In genomic region chr5:107726281-107727006, GRCm38 (mm10) we compare ENCODE assay signal across 8 mouse cellular contexts. TPM values are rescaled to one million over a fixed set of nuclear protein-coding genes. Genes with fewer than 3 reads are reported as not detected.
A peak's percentile ranks its signal among the peaks of the same experiment; 100 is the strongest.
DNase-seq lines count a peak whose midpoint lies in the region; ATAC-seq lines count a peak whose summit lies in the region.

No protein-coding gene starts in this region.

- under 1% methylated on average over 57 of the region's 57 CpGs for WGBS in kidney, embryonic 14.5 days
- WGBS in heart, embryonic 11.5 days (ENCODE audit: insufficient replicate concordance): under 1% methylated on average over 57 of the region's 57 CpGs
- WGBS in neural tube, embryonic 11.5 days: under 1% methylated on average over 57 of the region's 57 CpGs

- peak overlapping the region; percentile 28 for H3K4me3 ChIP-seq in kidney, embryonic 14.5 days (ENCODE audit: low read length)
- peak overlapping the region; percentile 45 for H3K4me3 ChIP-seq in heart, embryonic 11.5 days (ENCODE audit: low read depth, low read length)
- H3K4me3 ChIP-seq in neural tube, embryonic 11.5 days (ENCODE audit: low read depth, low read length): 0 out of 2 replicates have a peak overlapping the region, but pooled peaks have one; percentile 4

- no peaks in the 10 kb centered on the region for H3K9me3 ChIP-seq in kidney, embryonic 14.5 days (ENCODE audit: control insufficient read depth, low read length)
- H3K9me3 ChIP-seq in heart, embryonic 11.5 days (replicated peaks; ENCODE audit: control insufficient read depth, low read length): no peaks in the 10 kb centered on the region
- no peaks in the 10 kb centered on the region for H3K9me3 ChIP-seq in neural tube, embryonic 11.5 days (ENCODE audit: control insufficient read depth, low read length)

- ATAC-seq in kidney, embryonic 14.5 days (ENCODE audit: low FRiP score, low TSS enrichment): no peak
- no peak for ATAC-seq in heart, embryonic 11.5 days (replicated peaks; ENCODE audit: insufficient number of reproducible peaks, low FRiP score, low TSS enrichment)
- ATAC-seq in neural tube, embryonic 11.5 days (ENCODE audit: insufficient read depth, low FRiP score, low TSS enrichment): no peak

- no peaks in the 10 kb centered on the region for H3K36me3 ChIP-seq in kidney, embryonic 14.5 days (ENCODE audit: control insufficient read depth, insufficient read depth, low read length)
- no peaks in the 10 kb centered on the region for H3K36me3 ChIP-seq in heart, embryonic 11.5 days (ENCODE audit: control insufficient read depth, insufficient read depth, low read length)
- H3K36me3 ChIP-seq in neural tube, embryonic 11.5 days (ENCODE audit: control insufficient read depth, insufficient read depth, low read length): no peaks in the 10 kb centered on the region

- peaks cover 26% of the 10 kb centered on the region for H3K4me1 ChIP-seq in kidney, embryonic 14.5 days (ENCODE audit: control insufficient read depth, insufficient read depth, low read length)
- peaks cover 31% of the 10 kb centered on the region for H3K4me1 ChIP-seq in heart, embryonic 11.5 days (ENCODE audit: control insufficient read depth, insufficient read depth, low read length)
- peaks cover 20% of the 10 kb centered on the region for H3K4me1 ChIP-seq in neural tube, embryonic 11.5 days (ENCODE audit: control insufficient read depth, insufficient read depth, low read length)

- peaks cover 94% of the 10 kb centered on the region for H3K27me3 ChIP-seq in kidney, embryonic 14.5 days (ENCODE audit: control insufficient read depth, insufficient read depth, low read length)
- H3K27me3 ChIP-seq in heart, embryonic 11.5 days (ENCODE audit: control insufficient read depth, insufficient read depth, low read length): peaks cover 78% of the 10 kb centered on the region
- peaks cover 85% of the 10 kb centered on the region for H3K27me3 ChIP-seq in neural tube, embryonic 11.5 days (ENCODE audit: control insufficient read depth, insufficient read depth, low read length)

- no peak overlapping the region for H3K27ac ChIP-seq in kidney, embryonic 14.5 days (ENCODE audit: low read depth, low read length)
- H3K27ac ChIP-seq in heart, embryonic 11.5 days (ENCODE audit: low read depth, low read length): no peak overlapping the region
- no peak overlapping the region for H3K27ac ChIP-seq in neural tube, embryonic 11.5 days (ENCODE audit: low read depth, low read length)

- DNase-seq in kidney, adult 11 months: no peak
- peak; percentile 42 for DNase-seq in ZHBTc4 (ENCODE audit: low read depth, low spot score)
- DNase-seq in kidney, postnatal 4 days: peak; percentile 14 to 36
- peak; percentile 54 for DNase-seq in neural tube, embryonic 11.5 days (ENCODE audit: low spot score)
- no peak for DNase-seq in gastrocnemius, postnatal 4 days (ENCODE audit: low spot score in 2 of 2)
- DNase-seq in spleen, postnatal 36 days (ENCODE audit: low spot score in 2 of 2): no peak

- no peak overlapping the region for H3K9ac ChIP-seq in kidney, embryonic 14.5 days (ENCODE audit: low read depth, low read length)
- no peak overlapping the region for H3K9ac ChIP-seq in heart, embryonic 11.5 days (ENCODE audit: low read depth, low read length)
- no peak overlapping the region for H3K9ac ChIP-seq in neural tube, embryonic 11.5 days (ENCODE audit: low read length)

- H3K4me2 ChIP-seq in kidney, embryonic 14.5 days (replicated peaks; ENCODE audit: low read depth, low read length): peak overlapping the region; percentile 38
- peak overlapping the region; percentile 80 for H3K4me2 ChIP-seq in heart, embryonic 11.5 days
- H3K4me2 ChIP-seq in neural tube, embryonic 11.5 days (ENCODE audit: low read depth): peak overlapping the region; percentile 19

RNA-seq across cellular contexts. Expression of gene Gfi1, which starts 0.6 kb away (rescaled TPM):
- polyA plus RNA-seq in kidney, embryonic 14.5 days (2014; fragmentation: Nextera tagmentation; extraction: Ambion mirVana): not detected in 2 replicates
- not detected in 2 replicates for polyA plus RNA-seq in heart, embryonic 11.5 days (2014; fragmentation: Nextera tagmentation; extraction: Ambion mirVana)
- polyA plus RNA-seq in neural tube, embryonic 11.5 days (2014; fragmentation: Nextera tagmentation; extraction: Ambion mirVana): not detected in 2 replicates
- total RNA-seq in gastrocnemius, postnatal 4 days (2021): under 1 TPM; 0.26 to 0.66 TPM

Comparison
In these comparisons a context has a peak if more than half of its experiments do, and no peak if none do; other contexts are left out.
1. DNase-seq: peak in ZHBTc4 (single experiment), kidney, postnatal 4 days (2 of 2) and neural tube, embryonic 11.5 days (single experiment); none in kidney, adult 11 months (single experiment), gastrocnemius, postnatal 4 days (0 of 2) and spleen, postnatal 36 days (0 of 2).
2. H3K4me2 ChIP-seq: peak in every context shown above with its lines; median percentile 80 in heart, embryonic 11.5 days; 38 in kidney, embryonic 14.5 days; 19 in neural tube, embryonic 11.5 days.
3. Peak in every context shown above with its lines, with median percentiles within 50 percentile points of each other: H3K4me3 ChIP-seq.